Mouse (Mus musculus) liver, postnatal 0 days (tissue): ENCODE results near the gene Zkscan16. TPM values are rescaled to one million over a fixed set of nuclear protein-coding genes. Genes with fewer than 3 reads are reported as not detected.
A peak's percentile ranks its signal among the peaks of the same experiment; 100 is the strongest.

Experiments used
- ATAC-seq: fragments of 200-750 bp; cut with Nextera tagmentation; 2 replicates; pipeline ENCODE4 v1.8.0; 2017; ENCODE audit warnings: mild to moderate bottlenecking, moderate library complexity
- DNase-seq: peaks from one replicate; pipeline ENCODE4 v3.0.0-alpha.2; 2016
- H3K27ac ChIP-seq: fragments of 300-500 bp; sonication (generic); 2 replicates; pipeline ENCODE4 v1.5.1; 2014; ENCODE audit warnings: antibody characterized with exemption, moderate library complexity, mild to moderate bottlenecking, low read depth
- H3K27me3 ChIP-seq: fragments of 300-500 bp; sonication (generic); 2 replicates; pipeline ENCODE4 v1.6.1; 2014; ENCODE audit warnings: low read length, control low read depth, mixed read lengths; ENCODE audit not compliant: insufficient read depth
- H3K36me3 ChIP-seq: fragments of 300-500 bp; sonication (generic); replicated peaks from 2 replicates; pipeline ENCODE4 v1.6.1; 2014; ENCODE audit warnings: mild to moderate bottlenecking, control low read depth, low read length, moderate library complexity, mixed read lengths; ENCODE audit not compliant: insufficient read depth
- H3K4me1 ChIP-seq: fragments of 300-500 bp; sonication (generic); 2 replicates; pipeline ENCODE4 v1.6.1; 2014; ENCODE audit warnings: antibody characterized with exemption, mild to moderate bottlenecking, control low read depth; ENCODE audit not compliant: insufficient read depth
- H3K4me2 ChIP-seq: fragments of 300-500 bp; sonication (generic); 2 replicates; pipeline ENCODE4 v1.6.1; 2014; ENCODE audit warnings: low read depth, mild to moderate bottlenecking, low read length, moderate library complexity, mixed read lengths
- H3K4me3 ChIP-seq: fragments of 300-500 bp; sonication (generic); 2 replicates; pipeline ENCODE4 v1.5.1; 2014; ENCODE audit warnings: low read depth, low read length
- H3K9ac ChIP-seq: fragments of 300-500 bp; sonication (generic); replicated peaks from 2 replicates; pipeline ENCODE4 v1.6.1; 2014; ENCODE audit warnings: mild to moderate bottlenecking, moderate library complexity
- H3K9me3 ChIP-seq: fragments of 300-500 bp; sonication (generic); 2 replicates; pipeline ENCODE4 v1.6.1; 2016; ENCODE audit warnings: mild to moderate bottlenecking, control low read depth, low read length, mixed read lengths
- CTCF ChIP-seq: sonication (generic); IDR thresholded peaks from 2 replicates; pipeline ENCODE4 v1.5.1; 2016; ENCODE audit warnings: antibody characterized with exemption, low read depth
- EP300 ChIP-seq: IDR thresholded peaks from 2 replicates; pipeline ENCODE4 v1.6.1; 2016; ENCODE audit warnings: antibody characterized with exemption, low read depth, mild to moderate bottlenecking
- WGBS: fragments of 180-500 bp; shearing (Covaris S2); extraction: QIAGEN DNeasy Blood & Tissue Kit; methylation state at CpG from one replicate; pipeline ENCODE4 v1.1.7; 2014; ENCODE audit not compliant: insufficient replicate concordance; 5-methylcytosine and 5-hydroxymethylcytosine counted together
- polyA plus RNA-seq: library from polyadenylated mRNA; unstranded; fragments of >200 nt; fragmentation: Nextera tagmentation; extraction: Ambion mirVana; gene quantifications from 2 replicates; pipeline ENCODE4 v1.2.1, GENCODE M21; 2015

The Zkscan16 gene
- polyA plus RNA-seq, 1 experiment from 2014 or later: 0.06 TPM

DNA sequence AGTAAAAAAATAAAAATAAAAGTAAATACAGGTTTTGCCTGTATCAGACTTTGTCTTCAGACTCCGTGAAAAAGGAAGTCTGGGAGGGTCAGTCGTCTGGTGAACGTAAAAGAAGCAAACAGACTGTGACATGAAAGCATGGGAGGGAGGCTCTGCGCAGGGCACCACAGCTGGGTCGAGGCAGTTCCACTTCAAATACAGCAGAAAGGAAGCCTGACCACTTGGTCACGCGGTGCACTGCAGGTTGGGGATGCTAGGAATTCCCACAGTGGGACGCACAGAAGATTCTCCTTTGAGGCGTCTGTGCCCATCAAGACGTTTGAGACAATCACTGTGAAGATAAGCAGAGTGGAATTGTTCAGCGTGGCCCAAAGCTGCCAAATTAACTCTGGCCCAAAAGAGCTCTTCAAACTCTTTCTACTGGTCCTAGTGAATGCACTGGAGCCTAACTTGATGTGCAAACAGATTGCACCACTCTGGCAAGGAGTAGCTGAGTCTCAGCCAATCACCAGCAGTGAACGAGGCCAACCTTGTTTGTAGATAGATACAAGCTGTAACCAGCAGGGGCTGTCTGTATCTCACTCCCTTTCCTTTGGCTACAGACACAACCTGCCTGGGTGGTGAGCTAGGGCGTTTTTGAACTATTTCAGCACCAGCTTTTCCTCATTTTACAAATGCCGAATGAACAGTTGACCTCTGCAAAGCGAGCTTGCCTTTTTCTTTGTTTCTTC lies 8.5 kb upstream of the Zkscan16 start:
- DNase-seq: peak; percentile 54
- H3K27me3 ChIP-seq: no peaks in the 10 kb centered on the region
- no peak overlapping the region for H3K9ac ChIP-seq
- H3K4me1 ChIP-seq: peaks cover 3% of the 10 kb centered on the region; the same call in 1 of the 2 replicates
- H3K4me3 ChIP-seq: no peak overlapping the region
- peak; percentile 57 for TF ChIP-seq CTCF
- TF ChIP-seq EP300: no peak
- no peaks in the 10 kb centered on the region for H3K9me3 ChIP-seq
- H3K36me3 ChIP-seq: no peaks in the 10 kb centered on the region
- WGBS: 29% methylated on average over 15 of the region's 15 CpGs
- H3K4me2 ChIP-seq: peak overlapping the region; percentile 29
- peak; percentile 98 for ATAC-seq
- no peak overlapping the region for H3K27ac ChIP-seq

- no peak for ATAC-seq
- H3K36me3 ChIP-seq: no peaks in the 10 kb centered on the region
- H3K9ac ChIP-seq: no peak overlapping the region
- no peak overlapping the region for H3K4me3 ChIP-seq
- H3K27ac ChIP-seq: no peak overlapping the region
- H3K4me2 ChIP-seq: no peak overlapping the region
- peaks cover 3% of the 10 kb centered on the region; the same call in 1 of the 2 replicates for H3K4me1 ChIP-seq
- WGBS: 74% methylated on average over 3 of the region's 3 CpGs
- no peak for TF ChIP-seq CTCF
- TF ChIP-seq EP300: no peak
- H3K9me3 ChIP-seq: no peaks in the 10 kb centered on the region
- no peaks in the 10 kb centered on the region for H3K27me3 ChIP-seq
- no peak for DNase-seq
Observed at GRCm38 (mm10) chr4:58935846-58936245, 7.6 kb upstream of the Zkscan16 start.

GRCm38 (mm10) chr4:58941638-58942037 lies 1.8 kb upstream of the Zkscan16 start:
- TF ChIP-seq EP300 (no peak), CTCF (no peak)
- Histone ChIP-seq H3K4me1 (peaks cover 13% of the 10 kb centered on the region), H3K9ac (no peak overlapping the region), H3K4me2 (no peak overlapping the region), H3K4me3 (no peak overlapping the region), H3K9me3 (no peaks in the 10 kb centered on the region), H3K27ac (peak overlapping the region; percentile 44), H3K36me3 (no peaks in the 10 kb centered on the region), H3K27me3 (peaks cover 12% of the 10 kb centered on the region; the same call in 1 of the 2 replicates)
- DNase-seq (no peak), ATAC-seq (peak; percentile 31; the same call in 1 of the 2 replicates)

- no peak for DNase-seq
- no peak for ATAC-seq
- H3K9me3 ChIP-seq: no peaks in the 10 kb centered on the region
- 74% methylated on average over 4 of the region's 4 CpGs for WGBS
- peaks cover 13% of the 10 kb centered on the region for H3K4me1 ChIP-seq
- H3K27ac ChIP-seq: no peak overlapping the region
- peak overlapping the region; percentile 67 for H3K4me3 ChIP-seq
- H3K9ac ChIP-seq: peak overlapping the region; percentile 55; the same call in 1 of the 2 replicates
- peak overlapping the region; percentile 96 for H3K4me2 ChIP-seq
- H3K36me3 ChIP-seq: no peaks in the 10 kb centered on the region
- H3K27me3 ChIP-seq: peaks cover 12% of the 10 kb centered on the region; the same call in 1 of the 2 replicates
- no peak for TF ChIP-seq CTCF
Observed at GRCm38 (mm10) chr4:58942942-58943341, 486 bp upstream of the Zkscan16 start.

DNA sequence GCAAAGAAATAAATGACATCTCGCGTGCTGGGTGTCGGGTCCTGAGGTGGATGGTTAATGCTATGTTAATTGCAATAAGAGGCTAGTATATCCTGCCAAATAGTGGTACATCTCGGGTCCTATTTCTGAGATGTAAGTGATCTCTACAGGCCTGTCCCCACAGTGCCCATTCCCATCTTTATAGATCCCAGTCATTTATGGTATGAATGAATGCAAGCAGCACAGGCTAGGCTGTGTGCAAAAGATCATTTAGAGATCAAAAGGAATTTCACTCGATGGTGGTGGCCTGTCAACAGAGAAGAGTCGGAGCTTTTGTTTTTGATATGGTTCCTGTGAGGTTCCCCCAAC lies 752 bp downstream of the Zkscan16 start:
- Histone ChIP-seq H3K27ac (no peak overlapping the region), H3K36me3 (no peaks in the 10 kb centered on the region), H3K27me3 (peaks cover 12% of the 10 kb centered on the region; the same call in 1 of the 2 replicates), H3K9me3 (no peaks in the 10 kb centered on the region), H3K4me3 (peak overlapping the region; percentile 67), H3K4me1 (peaks cover 13% of the 10 kb centered on the region), H3K4me2 (peak overlapping the region; percentile 96), H3K9ac (0 out of 2 replicates have a peak overlapping the region, but pooled peaks have one; percentile 55)
- DNase-seq (no peak), ATAC-seq (no peak)
- no peak for TF ChIP-seq EP300
- no peak for TF ChIP-seq CTCF
- WGBS: 14% methylated on average over 6 of the region's 6 CpGs

DNA sequence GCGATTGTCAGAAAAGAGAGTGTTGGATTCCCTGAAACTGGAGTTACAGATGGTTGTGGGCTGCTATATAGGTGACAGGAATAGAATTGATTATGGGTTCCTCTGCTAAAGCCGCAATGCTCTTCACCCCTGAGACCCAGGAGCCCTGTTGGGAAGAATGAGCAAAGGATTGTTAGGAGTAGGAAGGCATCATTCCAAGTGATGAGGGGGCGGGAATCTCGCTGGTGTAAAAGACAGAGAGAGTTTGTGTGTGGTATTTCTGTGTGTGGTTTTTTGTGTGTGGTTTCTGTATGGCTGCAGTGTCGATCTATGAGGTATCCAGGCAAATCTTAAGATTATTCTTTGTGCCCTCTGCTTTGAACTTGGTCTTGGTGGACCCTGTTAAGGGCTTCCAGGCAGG lies 1.3 kb downstream of the Zkscan16 start:
- Histone ChIP-seq H3K9me3 (no peaks in the 10 kb centered on the region), H3K4me2 (no peak overlapping the region), H3K4me3 (no peak overlapping the region), H3K27me3 (peaks cover 12% of the 10 kb centered on the region; the same call in 1 of the 2 replicates), H3K36me3 (no peaks in the 10 kb centered on the region), H3K9ac (no peak overlapping the region), H3K4me1 (peaks cover 13% of the 10 kb centered on the region), H3K27ac (no peak overlapping the region)
- no peak for TF ChIP-seq CTCF
- TF ChIP-seq EP300: no peak
- DNase-seq: no peak
- WGBS: 57% methylated on average over 5 of the region's 5 CpGs
- ATAC-seq: no peak
